Mouse (Mus musculus) testis, postnatal 14 days (tissue): ENCODE results near the gene Csnk1g1.

ENCODE experiments used
- DNase-seq: peaks from one replicate; pipeline ENCODE4 v3.0.0; 2021; ENCODE audit warnings: low spot score

Csnk1g1 gene

GRCm38 (mm10) chr9:65908394-65909300 lies at the start of gene Csnk1g1, which contains the start of gene Trip4:
Gene Csnk1g1 (plus strand): TSS chr9:65908924.
Gene Trip4 (minus strand): TSS chr9:65908794.
- DNase-seq: peak; percentile 97

- no peak for DNase-seq
Measured at GRCm38 (mm10) chr9:65859656-65860055, 49.1 kb upstream of the Csnk1g1 start.

- DNase-seq: peak; percentile 91
Measured at GRCm38 (mm10) chr9:65884564-65885315, 24.0 kb upstream of the Csnk1g1 start.

- peak; percentile 75 for DNase-seq
Measured at GRCm38 (mm10) chr9:65890143-65890628, 18.5 kb upstream of the Csnk1g1 start, which contains the start of gene Pclaf. Gene Pclaf (plus strand): TSS chr9:65890237.

- no peak for DNase-seq
Measured at GRCm38 (mm10) chr9:65891126-65891525, 17.6 kb upstream of the Csnk1g1 start.

GRCm38 (mm10) chr9:65896977-65897376 lies 11.7 kb upstream of the Csnk1g1 start:
- DNase-seq: no peak

- DNase-seq: no peak
Measured at GRCm38 (mm10) chr9:65902879-65903278, 5.8 kb upstream of the Csnk1g1 start.

- no peak for DNase-seq
Measured at GRCm38 (mm10) chr9:65903419-65903818, 5.3 kb upstream of the Csnk1g1 start.

- peak; percentile 71 for DNase-seq
Measured at GRCm38 (mm10) chr9:65909301-65909801, 627 bp downstream of the Csnk1g1 start.

GRCm38 (mm10) chr9:65909837-65910236 lies 1.1 kb downstream of the Csnk1g1 start:
- no peak for DNase-seq

- no peak for DNase-seq
Measured at GRCm38 (mm10) chr9:65913976-65914375, 5.3 kb downstream of the Csnk1g1 start.

GRCm38 (mm10) chr9:65917015-65917414 lies 8.3 kb downstream of the Csnk1g1 start:
- DNase-seq: no peak

- DNase-seq: no peak
Measured at GRCm38 (mm10) chr9:65928456-65928855, 19.7 kb downstream of the Csnk1g1 start.

GRCm38 (mm10) chr9:65929826-65930225 lies 21.1 kb downstream of the Csnk1g1 start:
- no peak for DNase-seq

GRCm38 (mm10) chr9:65937566-65937965 lies 28.8 kb downstream of the Csnk1g1 start:
- no peak for DNase-seq

- DNase-seq: no peak
Measured at GRCm38 (mm10) chr9:65951082-65951587, 42.4 kb downstream of the Csnk1g1 start.

GRCm38 (mm10) chr9:65970009-65970408 lies 61.3 kb downstream of the Csnk1g1 start:
- no peak for DNase-seq

GRCm38 (mm10) chr9:65973206-65973605 lies 64.5 kb downstream of the Csnk1g1 start:
- no peak for DNase-seq

GRCm38 (mm10) chr9:65975886-65976285 lies 67.2 kb downstream of the Csnk1g1 start:
- no peak for DNase-seq

GRCm38 (mm10) chr9:65982841-65983240 lies 74.1 kb downstream of the Csnk1g1 start:
- no peak for DNase-seq

GRCm38 (mm10) chr9:65987021-65987420 lies 78.3 kb downstream of the Csnk1g1 start:
- no peak for DNase-seq
